Mouse (Mus musculus) midbrain, embryonic 11.5 days (tissue): Measurements from ENCODE around the gene Tespa1. TPM values are rescaled to one million over a fixed set of nuclear protein-coding genes. Genes with fewer than 3 reads are reported as not detected.
A peak's percentile ranks its signal among the peaks of the same experiment; 100 is the strongest.
"Not testable (repeated sequence)": the region's sequence is repeated elsewhere in the genome, so short reads cannot be mapped to it uniquely, and the experiment has no call there.

Experiments used
- ATAC-seq: fragments of 200-750 bp; cut with Nextera tagmentation; 2 replicates; pipeline ENCODE4 v1.8.0; 2017; ENCODE audit warnings: moderate TSS enrichment, moderate library complexity; ENCODE audit not compliant: low FRiP score
- DNase-seq: peaks from one replicate; pipeline ENCODE4 v3.0.0; 2015; ENCODE audit warnings: low spot score; ENCODE audit errors: missing footprints
- H3K27ac ChIP-seq: fragments of 300-500 bp; sonication (generic); 2 replicates; pipeline ENCODE4 v1.5.1; 2014; ENCODE audit warnings: low read depth, low read length
- H3K27me3 ChIP-seq: fragments of 300-500 bp; sonication (generic); 2 replicates; pipeline ENCODE4 v1.6.1; 2014; ENCODE audit warnings: mild to moderate bottlenecking, low read length, moderate library complexity, mixed read lengths; ENCODE audit not compliant: control insufficient read depth, insufficient read depth
- H3K36me3 ChIP-seq: fragments of 300-500 bp; sonication (generic); 2 replicates; pipeline ENCODE4 v1.6.1; 2014; ENCODE audit warnings: mild to moderate bottlenecking, low read length, moderate library complexity, mixed read lengths; ENCODE audit not compliant: control insufficient read depth, insufficient read depth
- H3K4me1 ChIP-seq: fragments of 300-500 bp; sonication (generic); 2 replicates; pipeline ENCODE4 v1.6.1; 2014; ENCODE audit warnings: low read length; ENCODE audit not compliant: control insufficient read depth, insufficient read depth
- H3K4me2 ChIP-seq: fragments of 300-500 bp; sonication (generic); 2 replicates; pipeline ENCODE4 v1.6.1; 2014; ENCODE audit warnings: mild to moderate bottlenecking, moderate library complexity
- H3K4me3 ChIP-seq: fragments of 300-500 bp; sonication (generic); 2 replicates; pipeline ENCODE4 v1.5.1; 2014; ENCODE audit warnings: low read depth, low read length
- H3K9ac ChIP-seq: fragments of 300-500 bp; sonication (generic); 2 replicates; pipeline ENCODE4 v1.6.1; 2014; ENCODE audit warnings: low read length
- H3K9me3 ChIP-seq: fragments of 300-500 bp; sonication (generic); 2 replicates; pipeline ENCODE4 v1.6.1; 2016; ENCODE audit warnings: low read length; ENCODE audit not compliant: control insufficient read depth
- whole genome bisulfite sequencing: fragments of 180-500 bp; shearing (Covaris S2); extraction: QIAGEN DNeasy Blood & Tissue Kit; methylation state at CpG from one replicate; pipeline ENCODE4 v1.1.7; 2014; 5-methylcytosine and 5-hydroxymethylcytosine counted together
- polyA plus RNA-seq: library from polyadenylated mRNA; unstranded; fragments of >200 nt; fragmentation: Nextera tagmentation; extraction: Ambion mirVana; gene quantifications from 2 replicates; pipeline ENCODE4 v1.2.1, GENCODE M21; 2014

Gene Tespa1
- polyA plus RNA-seq, 1 experiment from 2014 or later = 0.36 TPM

- DNase-seq (no peak), ATAC-seq (no peak)
- WGBS = 94% methylated on average over 1 of the region's 1 CpGs
Observed at GRCm38 (mm10) chr10:130330711-130331110, 8.0 kb downstream of the Tespa1 start.

GRCm38 (mm10) chr10:130336385-130336784 is 13.7 kb downstream of the Tespa1 start:
- H3K4me3 ChIP-seq = no peak overlapping the region
- no peak overlapping the region for H3K4me2 ChIP-seq
- no peaks in the 10 kb centered on the region for H3K9me3 ChIP-seq
- H3K27ac ChIP-seq = no peak overlapping the region
- H3K4me1 ChIP-seq = no peaks in the 10 kb centered on the region
- 76% methylated on average over 1 of the region's 1 CpGs for WGBS
- no peak overlapping the region for H3K9ac ChIP-seq
- no peaks in the 10 kb centered on the region for H3K27me3 ChIP-seq
- DNase-seq (no peak), ATAC-seq (no peak)
- no peaks in the 10 kb centered on the region for H3K36me3 ChIP-seq

More at GRCm38 (mm10) chr10:130330711-130331110, 8.0 kb downstream of the Tespa1 start:
- H3K4me1 ChIP-seq = no peaks in the 10 kb centered on the region
- H3K36me3 ChIP-seq = no peaks in the 10 kb centered on the region
- H3K4me2 ChIP-seq = no peak overlapping the region
- H3K9ac ChIP-seq = no peak overlapping the region
- no peak overlapping the region for H3K4me3 ChIP-seq
- H3K9me3 ChIP-seq = no peaks in the 10 kb centered on the region
- no peaks in the 10 kb centered on the region for H3K27me3 ChIP-seq
- no peak overlapping the region for H3K27ac ChIP-seq

GRCm38 (mm10) chr10:130337581-130337980 is 14.9 kb downstream of the Tespa1 start:
- Histone ChIP-seq H3K27me3 (no peaks in the 10 kb centered on the region), H3K36me3 (no peaks in the 10 kb centered on the region), H3K4me3 (no peak overlapping the region), H3K4me1 (no peaks in the 10 kb centered on the region), H3K9ac (no peak overlapping the region), H3K9me3 (no peaks in the 10 kb centered on the region), H3K27ac (no peak overlapping the region), H3K4me2 (no peak overlapping the region)
- WGBS = 75% methylated on average over 2 of the region's 2 CpGs
- ATAC-seq (no peak), DNase-seq (no peak)

GRCm38 (mm10) chr10:130340050-130340449 is 17.4 kb downstream of the Tespa1 start:
- DNase-seq, H3K27me3 ChIP-seq, H3K27ac ChIP-seq, H3K4me3 ChIP-seq, H3K4me2 ChIP-seq, H3K36me3 ChIP-seq, H3K4me1 ChIP-seq, H3K9me3 ChIP-seq, ATAC-seq, H3K9ac ChIP-seq: not testable (repeated sequence)
- WGBS = 90% methylated on average over 4 of the region's 4 CpGs

- no peak overlapping the region for H3K27ac ChIP-seq
- no peaks in the 10 kb centered on the region for H3K4me1 ChIP-seq
- no peak for DNase-seq
- no peak for ATAC-seq
- H3K27me3 ChIP-seq = no peaks in the 10 kb centered on the region
- no peaks in the 10 kb centered on the region for H3K36me3 ChIP-seq
- H3K9ac ChIP-seq = no peak overlapping the region
- WGBS = 100% methylated on average over 1 of the region's 1 CpGs
- H3K4me2 ChIP-seq = no peak overlapping the region
- H3K4me3 ChIP-seq = no peak overlapping the region
- H3K9me3 ChIP-seq = no peaks in the 10 kb centered on the region
Observed at GRCm38 (mm10) chr10:130344056-130344455, 21.4 kb downstream of the Tespa1 start.

GRCm38 (mm10) chr10:130363438-130364164 is 40.9 kb downstream of the Tespa1 start:
- H3K4me1 ChIP-seq = no peaks in the 10 kb centered on the region
- peak; percentile 87 for DNase-seq
- no peak overlapping the region for H3K27ac ChIP-seq
- no peaks in the 10 kb centered on the region for H3K36me3 ChIP-seq
- H3K9me3 ChIP-seq = no peaks in the 10 kb centered on the region
- H3K27me3 ChIP-seq = no peaks in the 10 kb centered on the region
- H3K9ac ChIP-seq = no peak overlapping the region
- no peak overlapping the region for H3K4me2 ChIP-seq
- 58% methylated on average over 2 of the region's 2 CpGs for WGBS
- no peak overlapping the region for H3K4me3 ChIP-seq
- ATAC-seq = peak; percentile 89

- no peaks in the 10 kb centered on the region for H3K27me3 ChIP-seq
- no peak overlapping the region for H3K27ac ChIP-seq
- DNase-seq (no peak), ATAC-seq (no peak)
- no peak overlapping the region for H3K9ac ChIP-seq
- H3K36me3 ChIP-seq = no peaks in the 10 kb centered on the region
- H3K9me3 ChIP-seq = no peaks in the 10 kb centered on the region
- H3K4me1 ChIP-seq = no peaks in the 10 kb centered on the region
- H3K4me3 ChIP-seq = no peak overlapping the region
- no peak overlapping the region for H3K4me2 ChIP-seq
Observed at GRCm38 (mm10) chr10:130364766-130365165, 42.1 kb downstream of the Tespa1 start.

GRCm38 (mm10) chr10:130368384-130368783 is 45.7 kb downstream of the Tespa1 start:
- no peak overlapping the region for H3K4me3 ChIP-seq

GRCm38 (mm10) chr10:130370005-130370682 is 47.5 kb downstream of the Tespa1 start:
- 92% methylated on average over 2 of the region's 2 CpGs for WGBS
- no peak for ATAC-seq
- H3K27ac ChIP-seq = no peak overlapping the region

More at GRCm38 (mm10) chr10:130368384-130368783, 45.7 kb downstream of the Tespa1 start:
- ATAC-seq = no peak
- Histone ChIP-seq H3K27me3 (no peaks in the 10 kb centered on the region), H3K9ac (no peak overlapping the region), H3K4me1 (no peaks in the 10 kb centered on the region), H3K4me2 (no peak overlapping the region), H3K9me3 (no peaks in the 10 kb centered on the region), H3K36me3 (no peaks in the 10 kb centered on the region), H3K27ac (no peak overlapping the region)
- DNase-seq = no peak

More at GRCm38 (mm10) chr10:130370005-130370682, 47.5 kb downstream of the Tespa1 start:
- DNase-seq = no peak
- Histone ChIP-seq H3K4me2 (no peak overlapping the region), H3K9me3 (no peaks in the 10 kb centered on the region), H3K4me1 (no peaks in the 10 kb centered on the region), H3K9ac (no peak overlapping the region), H3K4me3 (no peak overlapping the region), H3K36me3 (no peaks in the 10 kb centered on the region), H3K27me3 (no peaks in the 10 kb centered on the region)
